Mouse (Mus musculus) forebrain, embryonic 11.5 days (tissue): ENCODE data around the gene Znfx1. TPM values are rescaled to one million over a fixed set of nuclear protein-coding genes. Genes with fewer than 3 reads are reported as not detected.

Source experiments
- ATAC-seq: fragments of 200-750 bp; cut with Nextera tagmentation; replicated peaks from 2 replicates; pipeline ENCODE4 v1.8.0; 2017; ENCODE audit warnings: moderate TSS enrichment; ENCODE audit not compliant: low FRiP score
- DNase-seq: peaks from one replicate; pipeline ENCODE4 v3.0.0-alpha.2; 2017; ENCODE audit warnings: low spot score
- H3K27ac ChIP-seq: fragments of 300-500 bp; sonication (generic); 2 replicates; pipeline ENCODE4 v1.5.1; 2014; ENCODE audit warnings: low read depth, low read length
- H3K27me3 ChIP-seq: fragments of 300-500 bp; sonication (generic); 2 replicates; pipeline ENCODE4 v1.6.1; 2014; ENCODE audit warnings: mild to moderate bottlenecking, low read length, mixed read lengths; ENCODE audit not compliant: control insufficient read depth, insufficient read depth
- H3K36me3 ChIP-seq: fragments of 300-500 bp; sonication (generic); 2 replicates; pipeline ENCODE4 v1.6.1; 2014; ENCODE audit warnings: mild to moderate bottlenecking, low read length, moderate library complexity, mixed read lengths; ENCODE audit not compliant: control insufficient read depth, insufficient read depth
- H3K4me1 ChIP-seq: fragments of 300-500 bp; sonication (generic); replicated peaks from 2 replicates; pipeline ENCODE4 v1.6.1; 2014; ENCODE audit warnings: low read length, mixed read lengths; ENCODE audit not compliant: control insufficient read depth, insufficient read depth
- H3K4me2 ChIP-seq: fragments of 300-500 bp; sonication (generic); 2 replicates; pipeline ENCODE4 v1.6.1; 2014; ENCODE audit warnings: low read depth, mild to moderate bottlenecking, low read length, moderate library complexity, mixed read lengths; ENCODE audit not compliant: severe bottlenecking
- H3K4me3 ChIP-seq: fragments of 300-500 bp; sonication (generic); 2 replicates; pipeline ENCODE4 v1.5.1; 2014; ENCODE audit warnings: low read depth, low read length
- H3K9ac ChIP-seq: fragments of 300-500 bp; sonication (generic); 2 replicates; pipeline ENCODE4 v1.6.1; 2014; ENCODE audit warnings: low read length
- H3K9me3 ChIP-seq: fragments of 300-500 bp; sonication (generic); 2 replicates; pipeline ENCODE4 v1.6.1; 2016; ENCODE audit warnings: low read length, mixed read lengths; ENCODE audit not compliant: control insufficient read depth
- WGBS: fragments of 180-500 bp; shearing (Covaris S2); extraction: QIAGEN DNeasy Blood & Tissue Kit; methylation state at CpG from one replicate; pipeline ENCODE4 v1.1.7; 2014; 5-methylcytosine and 5-hydroxymethylcytosine counted together
- polyA plus RNA-seq: library from polyadenylated mRNA; unstranded; fragments of >200 nt; fragmentation: Nextera tagmentation; extraction: Ambion mirVana; gene quantifications from 2 replicates; pipeline ENCODE4 v1.2.1, GENCODE M21; 2014

The Znfx1 gene
- polyA plus RNA-seq, 1 experiment from 2014 or later: 7.4 TPM

- no peaks in the 10 kb centered on the region for H3K9me3 ChIP-seq
- H3K4me1 ChIP-seq: peaks cover 11% of the 10 kb centered on the region
- no peaks in the 10 kb centered on the region for H3K27me3 ChIP-seq
- H3K9ac ChIP-seq: no peak overlapping the region
- WGBS: 66% methylated on average over 12 of the region's 12 CpGs
- no peak overlapping the region for H3K4me2 ChIP-seq
- peak; percentile 44 for DNase-seq
- peaks cover 7% of the 10 kb centered on the region for H3K36me3 ChIP-seq
- H3K27ac ChIP-seq: no peak overlapping the region
- H3K4me3 ChIP-seq: no peak overlapping the region
- ATAC-seq: no peak
Observed at GRCm38 (mm10) chr2:167059960-167060359, 2.9 kb downstream of the Znfx1 start.

- no peak for ATAC-seq
- H3K27me3 ChIP-seq: no peaks in the 10 kb centered on the region
- H3K4me2 ChIP-seq: no peak overlapping the region
- peaks cover 8% of the 10 kb centered on the region; the same call in 1 of the 2 replicates for H3K36me3 ChIP-seq
- WGBS: 36% methylated on average over 8 of the region's 8 CpGs
- H3K4me1 ChIP-seq: peaks cover 7% of the 10 kb centered on the region
- H3K9ac ChIP-seq: no peak overlapping the region
- no peak overlapping the region for H3K27ac ChIP-seq
- no peaks in the 10 kb centered on the region for H3K9me3 ChIP-seq
- DNase-seq: no peak
- H3K4me3 ChIP-seq: no peak overlapping the region
Observed at GRCm38 (mm10) chr2:167059536-167059935, 3.3 kb downstream of the Znfx1 start.

- no peak for DNase-seq
- H3K9ac ChIP-seq: no peak overlapping the region
- H3K27me3 ChIP-seq: no peaks in the 10 kb centered on the region
- 66% methylated on average over 3 of the region's 3 CpGs for WGBS
- no peak overlapping the region for H3K27ac ChIP-seq
- no peaks in the 10 kb centered on the region for H3K9me3 ChIP-seq
- peaks cover 7% of the 10 kb centered on the region for H3K4me1 ChIP-seq
- H3K36me3 ChIP-seq: peaks cover 8% of the 10 kb centered on the region; the same call in 1 of the 2 replicates
- ATAC-seq: no peak
- H3K4me3 ChIP-seq: no peak overlapping the region
- H3K4me2 ChIP-seq: no peak overlapping the region
Observed at GRCm38 (mm10) chr2:167058814-167059387, 3.9 kb downstream of the Znfx1 start.

- no peak for ATAC-seq
- Histone ChIP-seq H3K4me3 (no peak overlapping the region), H3K36me3 (peaks cover 8% of the 10 kb centered on the region; the same call in 1 of the 2 replicates), H3K4me2 (no peak overlapping the region), H3K9me3 (no peaks in the 10 kb centered on the region), H3K27ac (no peak overlapping the region), H3K9ac (no peak overlapping the region), H3K27me3 (no peaks in the 10 kb centered on the region), H3K4me1 (peaks cover 11% of the 10 kb centered on the region)
- 68% methylated on average over 3 of the region's 3 CpGs for WGBS
- DNase-seq: no peak
Observed at GRCm38 (mm10) chr2:167058201-167058600, 4.6 kb downstream of the Znfx1 start.

- Histone ChIP-seq H3K36me3 (peaks cover 8% of the 10 kb centered on the region; the same call in 1 of the 2 replicates), H3K4me1 (peaks cover 13% of the 10 kb centered on the region), H3K27me3 (no peaks in the 10 kb centered on the region), H3K9ac (no peak overlapping the region), H3K9me3 (no peaks in the 10 kb centered on the region), H3K4me3 (no peak overlapping the region), H3K27ac (no peak overlapping the region), H3K4me2 (no peak overlapping the region)
- no peak for ATAC-seq
- WGBS: 92% methylated on average over 5 of the region's 5 CpGs
- DNase-seq: no peak
Observed at GRCm38 (mm10) chr2:167056942-167057323, 5.9 kb downstream of the Znfx1 start.

GRCm38 (mm10) chr2:167056210-167056941 lies 6.4 kb downstream of the Znfx1 start:
- WGBS: 95% methylated on average over 15 of the region's 15 CpGs
- no peak overlapping the region for H3K9ac ChIP-seq
- DNase-seq (peak; percentile 46), ATAC-seq (no peak)
- H3K36me3 ChIP-seq: peaks cover 8% of the 10 kb centered on the region; the same call in 1 of the 2 replicates
- no peaks in the 10 kb centered on the region for H3K9me3 ChIP-seq
- H3K27ac ChIP-seq: no peak overlapping the region
- H3K4me1 ChIP-seq: peaks cover 8% of the 10 kb centered on the region
- no peaks in the 10 kb centered on the region for H3K27me3 ChIP-seq
- no peak overlapping the region for H3K4me3 ChIP-seq
- no peak overlapping the region for H3K4me2 ChIP-seq

- H3K9me3 ChIP-seq: no peaks in the 10 kb centered on the region
- 96% methylated on average over 15 of the region's 15 CpGs for WGBS
- H3K36me3 ChIP-seq: peaks cover 8% of the 10 kb centered on the region; the same call in 1 of the 2 replicates
- no peak overlapping the region for H3K4me3 ChIP-seq
- H3K27ac ChIP-seq: no peak overlapping the region
- H3K4me2 ChIP-seq: no peak overlapping the region
- H3K4me1 ChIP-seq: peaks cover 5% of the 10 kb centered on the region; the same call in 1 of the 2 replicates
- ATAC-seq: no peak
- no peak for DNase-seq
- no peak overlapping the region for H3K9ac ChIP-seq
- H3K27me3 ChIP-seq: no peaks in the 10 kb centered on the region
Observed at GRCm38 (mm10) chr2:167055386-167055785, 7.4 kb downstream of the Znfx1 start.

- peaks cover 5% of the 10 kb centered on the region; the same call in 1 of the 2 replicates for H3K4me1 ChIP-seq
- H3K27ac ChIP-seq: no peak overlapping the region
- H3K36me3 ChIP-seq: peaks cover 10% of the 10 kb centered on the region; the same call in 1 of the 2 replicates
- no peaks in the 10 kb centered on the region for H3K27me3 ChIP-seq
- no peak overlapping the region for H3K4me3 ChIP-seq
- 71% methylated on average over 9 of the region's 9 CpGs for WGBS
- no peak overlapping the region for H3K4me2 ChIP-seq
- H3K9me3 ChIP-seq: no peaks in the 10 kb centered on the region
- no peak overlapping the region for H3K9ac ChIP-seq
- DNase-seq (peak; percentile 47), ATAC-seq (no peak)
Observed at GRCm38 (mm10) chr2:167053127-167053844, 9.5 kb downstream of the Znfx1 start.
